Mouse (Mus musculus) ES-Bruce4 (cell line): ENCODE data around the gene Ncf1. TPM values are rescaled to one million over a fixed set of nuclear protein-coding genes. Genes with fewer than 3 reads are reported as not detected.

ENCODE experiments used
- H3K27ac ChIP-seq: 2 replicates; pipeline ENCODE4 v1.5.1; 2012; ENCODE audit warnings: low read length, inconsistent platforms; ENCODE audit not compliant: insufficient read depth
- H3K27me3 ChIP-seq: 2 replicates; pipeline ENCODE4 v1.6.1; 2012; ENCODE audit warnings: mild to moderate bottlenecking, low read length, inconsistent platforms; ENCODE audit not compliant: control insufficient read depth, poor library complexity, insufficient read depth, severe bottlenecking
- H3K36me3 ChIP-seq: 2 replicates; pipeline ENCODE4 v1.6.1; 2012; ENCODE audit warnings: inconsistent platforms, mild to moderate bottlenecking, low read length, moderate library complexity; ENCODE audit not compliant: control insufficient read depth, poor library complexity, insufficient read depth, severe bottlenecking
- H3K4me1 ChIP-seq: one replicate; pipeline ENCODE4 v1.8.1; 2011; ENCODE audit warnings: low read length; ENCODE audit not compliant: control insufficient read depth, insufficient read depth
- H3K4me3 ChIP-seq: 2 replicates; pipeline ENCODE4 v1.5.1; 2011; ENCODE audit warnings: low read depth, mild to moderate bottlenecking, low read length
- H3K9ac ChIP-seq: 2 replicates; pipeline ENCODE4 v1.6.1; 2012; ENCODE audit warnings: low read depth, mild to moderate bottlenecking, inconsistent platforms; ENCODE audit not compliant: poor library complexity, severe bottlenecking
- H3K9me3 ChIP-seq: replicated peaks from 2 replicates; pipeline ENCODE4 v1.6.1; 2012; ENCODE audit warnings: mild to moderate bottlenecking, low read length, inconsistent platforms; ENCODE audit not compliant: control insufficient read depth, poor library complexity, insufficient read depth, severe bottlenecking
- CTCF ChIP-seq: IDR thresholded peaks from one replicate; pipeline ENCODE4 v1.8.1; 2011; ENCODE audit warnings: low read depth, low read length
- EP300 ChIP-seq: IDR thresholded peaks from 2 replicates; pipeline ENCODE4 v1.6.1; 2011; ENCODE audit warnings: low read depth, low read length; ENCODE audit not compliant: insufficient read depth
- POLR2A ChIP-seq: IDR thresholded peaks from one replicate; pipeline ENCODE4 v1.8.1; 2011; ENCODE audit warnings: low read length; ENCODE audit not compliant: insufficient read depth
- polyA plus RNA-seq: library from polyadenylated mRNA; stranded (reverse); fragments of >200 nt; gene quantifications from 2 replicates; pipeline ENCODE4 v1.2.4, GENCODE M21; 2011; ENCODE audit warnings: low read depth; ENCODE audit not compliant: missing spikeins, insufficient read depth, insufficient read length

Gene Ncf1
- polyA plus RNA-seq, 1 experiment = not detected

DNA sequence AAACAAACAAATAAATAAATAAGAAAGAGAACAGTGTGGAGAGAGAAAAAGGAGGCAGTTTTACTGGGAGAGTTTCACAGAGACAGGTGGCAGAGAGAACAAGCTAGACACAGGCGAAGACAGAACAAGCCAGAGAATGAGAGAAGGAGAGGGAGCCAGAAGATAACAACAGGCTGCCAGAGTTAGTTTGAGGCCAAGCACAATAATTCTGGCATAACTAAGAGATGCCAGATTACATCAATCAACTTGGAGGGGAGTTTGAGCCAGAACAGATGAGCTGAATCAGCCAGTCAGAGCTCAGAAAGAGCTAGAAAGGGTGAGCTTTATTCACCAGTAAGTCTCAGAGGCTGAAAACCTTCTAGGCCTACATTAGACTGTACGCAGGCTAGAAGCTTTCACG is 21.2 kb upstream of the Ncf1 start:
- Histone ChIP-seq H3K9me3 (no peaks in the 10 kb centered on the region), H3K4me1 (no peaks in the 10 kb centered on the region), H3K9ac (no peak overlapping the region), H3K27me3 (no peaks in the 10 kb centered on the region), H3K4me3 (no peak overlapping the region), H3K27ac (no peak overlapping the region), H3K36me3 (peaks cover 31% of the 10 kb centered on the region)
- TF ChIP-seq EP300 = no peak
- no peak for TF ChIP-seq POLR2A

DNA sequence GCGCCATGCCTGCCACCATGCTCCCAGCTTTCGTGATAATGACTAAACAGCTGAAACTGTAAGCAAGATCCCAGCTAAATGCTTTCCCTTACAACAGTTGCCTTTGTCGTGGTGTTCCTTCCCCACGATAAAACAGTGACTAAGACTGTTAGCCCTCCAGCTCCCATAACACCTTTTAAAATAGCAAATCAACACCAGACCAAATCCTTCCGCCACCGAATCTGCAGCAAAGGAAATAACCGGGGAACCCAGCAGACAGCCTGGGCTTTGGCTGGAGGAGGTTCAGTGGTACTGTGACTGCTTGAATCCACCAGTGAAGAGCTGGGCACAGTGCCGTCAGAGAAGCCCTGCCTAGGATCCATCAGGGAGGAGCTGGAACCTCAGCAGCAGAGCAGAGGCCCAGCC is 19.8 kb upstream of the Ncf1 start:
- Histone ChIP-seq H3K36me3 (peaks cover 42% of the 10 kb centered on the region), H3K4me3 (no peak overlapping the region), H3K9ac (no peak overlapping the region), H3K4me1 (no peaks in the 10 kb centered on the region), H3K9me3 (no peaks in the 10 kb centered on the region), H3K27me3 (no peaks in the 10 kb centered on the region), H3K27ac (no peak overlapping the region)
- TF ChIP-seq POLR2A (no peak), CTCF (no peak), EP300 (no peak)

DNA sequence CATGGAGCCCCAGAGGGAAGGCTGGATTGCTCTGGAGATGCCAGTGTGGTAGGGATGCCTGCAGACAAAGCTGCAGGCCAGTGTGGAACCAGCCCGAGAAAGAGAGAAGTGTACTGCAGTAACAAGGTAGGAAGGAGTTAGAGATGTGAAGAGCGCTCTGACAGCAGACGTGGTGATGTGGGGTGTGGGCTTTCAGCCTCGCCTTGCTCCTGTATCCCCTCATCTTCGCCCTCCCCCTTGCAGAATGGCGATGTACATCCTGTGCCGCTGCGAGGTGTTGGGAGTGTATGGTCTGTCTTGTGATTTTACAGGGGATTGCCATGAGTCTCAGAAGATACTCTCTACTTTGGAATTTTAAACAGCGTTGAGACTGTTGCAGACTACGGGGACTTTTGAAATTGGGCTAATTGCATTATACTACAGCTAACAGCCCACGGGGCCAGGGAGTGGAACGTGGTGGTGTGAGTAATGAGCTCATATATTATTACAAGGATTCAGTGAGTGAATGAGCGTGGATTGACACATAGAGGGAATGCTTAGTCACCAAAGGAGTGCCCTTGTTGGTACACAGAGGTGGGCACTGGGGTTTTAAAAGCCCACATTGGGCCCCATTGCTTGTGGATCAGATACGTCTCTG is 19.3 kb upstream of the Ncf1 start:
- Histone ChIP-seq H3K27ac (no peak overlapping the region), H3K9ac (no peak overlapping the region), H3K9me3 (no peaks in the 10 kb centered on the region), H3K36me3 (peaks cover 45% of the 10 kb centered on the region), H3K4me3 (no peak overlapping the region), H3K4me1 (no peaks in the 10 kb centered on the region), H3K27me3 (no peaks in the 10 kb centered on the region)
- TF ChIP-seq CTCF (no peak), EP300 (no peak), POLR2A (no peak)

DNA sequence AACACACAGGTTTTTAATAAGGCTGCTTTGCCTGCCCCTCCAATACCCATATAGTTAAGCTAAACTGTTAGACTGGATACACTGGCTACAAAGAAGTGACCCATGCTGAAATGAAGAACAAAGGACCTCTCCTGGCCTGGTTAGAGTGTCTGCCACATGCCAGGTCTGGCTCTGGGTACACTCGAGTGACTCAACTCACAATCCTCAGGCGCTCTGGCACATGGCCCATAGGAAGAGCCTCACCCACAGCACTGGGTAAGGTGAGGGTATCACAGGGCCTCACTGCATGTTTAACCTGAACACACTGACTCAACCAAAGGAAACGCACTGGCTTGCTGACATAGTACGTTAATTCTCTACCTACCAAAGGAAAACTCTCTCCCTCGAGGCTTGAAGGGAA is 16.7 kb upstream of the Ncf1 start:
- Histone ChIP-seq H3K27ac (no peak overlapping the region), H3K4me3 (no peak overlapping the region), H3K27me3 (no peaks in the 10 kb centered on the region), H3K36me3 (peaks cover 60% of the 10 kb centered on the region), H3K4me1 (no peaks in the 10 kb centered on the region), H3K9me3 (no peaks in the 10 kb centered on the region), H3K9ac (no peak overlapping the region)
- TF ChIP-seq EP300 (no peak), POLR2A (no peak), CTCF (no peak)

DNA sequence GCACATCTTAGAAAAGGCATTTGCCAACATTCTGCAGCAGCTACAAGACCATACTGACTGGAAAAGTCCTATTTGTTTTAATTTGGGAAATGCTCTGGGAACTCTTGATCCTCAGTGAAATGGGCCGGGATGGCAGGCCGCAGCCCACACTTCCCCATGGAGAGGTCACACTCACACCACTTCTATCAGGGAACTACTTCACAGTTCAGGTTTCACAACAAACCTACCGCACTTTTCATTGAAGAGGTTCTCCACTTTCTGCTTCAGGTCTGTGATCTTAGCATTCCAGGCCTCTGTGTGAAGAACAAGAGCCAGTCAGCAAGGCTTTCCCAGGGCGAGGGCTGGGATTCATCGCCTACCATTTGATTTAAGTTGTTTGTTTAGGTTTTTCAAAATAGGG is 15.5 kb upstream of the Ncf1 start:
- Histone ChIP-seq H3K9ac (no peak overlapping the region), H3K9me3 (no peaks in the 10 kb centered on the region), H3K27me3 (no peaks in the 10 kb centered on the region), H3K36me3 (peaks cover 71% of the 10 kb centered on the region), H3K27ac (no peak overlapping the region), H3K4me1 (no peaks in the 10 kb centered on the region), H3K4me3 (no peak overlapping the region)
- TF ChIP-seq EP300 = no peak
- no peak for TF ChIP-seq CTCF
- no peak for TF ChIP-seq POLR2A

DNA sequence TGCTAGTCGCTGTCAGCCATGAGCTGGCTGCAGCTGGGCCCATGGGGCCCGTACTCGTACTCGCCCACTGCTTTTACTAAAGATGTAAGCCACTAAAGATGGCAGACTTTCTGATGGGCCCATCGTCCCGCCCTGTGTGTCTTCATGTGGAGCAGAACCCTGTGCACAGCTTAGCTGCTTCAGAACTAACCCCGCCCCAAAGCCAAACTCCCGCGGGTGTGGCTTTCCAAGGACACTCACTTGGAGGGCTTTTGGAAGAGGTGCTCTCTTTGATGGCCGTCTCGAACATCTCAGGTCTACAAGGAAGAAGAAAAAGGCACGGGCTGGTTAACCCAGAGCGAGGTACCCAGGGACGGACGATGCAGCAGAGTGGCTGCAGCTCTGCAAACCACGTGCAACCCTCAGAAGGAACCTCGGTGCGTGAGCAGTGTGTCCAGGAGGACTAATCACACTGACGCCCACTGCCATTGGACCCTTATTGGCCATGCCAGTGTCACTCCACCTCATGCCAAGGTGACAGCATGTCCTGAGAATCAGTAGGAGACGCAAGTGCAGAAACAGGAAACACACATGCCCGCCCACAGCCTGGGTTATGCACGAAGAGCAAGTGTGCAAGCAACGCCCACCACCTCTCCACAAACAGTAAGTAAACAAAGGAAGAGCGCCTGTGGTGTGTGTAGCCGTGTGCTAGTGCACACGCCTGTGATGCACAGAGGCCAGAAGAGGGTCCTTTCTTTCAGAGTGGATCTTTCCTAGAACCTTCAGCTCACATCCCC is 14.4 kb upstream of the Ncf1 start:
- Histone ChIP-seq H3K27me3 (no peaks in the 10 kb centered on the region), H3K9me3 (no peaks in the 10 kb centered on the region), H3K27ac (no peak overlapping the region), H3K4me3 (no peak overlapping the region), H3K4me1 (peaks cover 1% of the 10 kb centered on the region), H3K36me3 (peaks cover 68% of the 10 kb centered on the region), H3K9ac (no peak overlapping the region)
- TF ChIP-seq POLR2A = no peak
